Mouse (Mus musculus): ENCODE results near the gene Vmn1r185. TPM values are rescaled to one million over a fixed set of nuclear protein-coding genes. Genes with fewer than 3 reads are reported as not detected.
"Not testable (repeated sequence)": the region's sequence is repeated elsewhere in the genome, so short reads cannot be mapped to it uniquely, and the experiment has no call there.

The Vmn1r185 gene
- not detected in 2 replicates for total RNA-seq (2014; rRNA removed)
- not detected in 2 replicates for polyA plus RNA-seq (2015; fragmentation: Nextera tagmentation; extraction: Ambion mirVana)

GRCm38 (mm10) chr7:26618364-26618763 is at the start of gene Vmn1r185:
Gene Vmn1r185 (minus strand): TSS chr7:26618464.
- ATAC-seq (ENCODE audit: low FRiP score); H3K27me3 ChIP-seq (ENCODE audit: insufficient read depth, low read length); H3K9me3 ChIP-seq (ENCODE audit: low read length); H3K9ac ChIP-seq (replicated peaks; ENCODE audit: low read length, poor library complexity, severe bottlenecking); H3K27ac ChIP-seq (ENCODE audit: low read depth, low read length); H3K4me3 ChIP-seq (ENCODE audit: low read depth, low read length); H3K4me2 ChIP-seq (ENCODE audit: low read depth, low read length, poor library complexity, severe bottlenecking); H3K36me3 ChIP-seq (ENCODE audit: insufficient read depth, low read length); DNase-seq (ENCODE audit: low spot score); H3K4me1 ChIP-seq (ENCODE audit: insufficient read depth, low read length): not testable (repeated sequence)
- 65% methylated on average over 1 of the region's 1 CpGs for WGBS

DNA sequence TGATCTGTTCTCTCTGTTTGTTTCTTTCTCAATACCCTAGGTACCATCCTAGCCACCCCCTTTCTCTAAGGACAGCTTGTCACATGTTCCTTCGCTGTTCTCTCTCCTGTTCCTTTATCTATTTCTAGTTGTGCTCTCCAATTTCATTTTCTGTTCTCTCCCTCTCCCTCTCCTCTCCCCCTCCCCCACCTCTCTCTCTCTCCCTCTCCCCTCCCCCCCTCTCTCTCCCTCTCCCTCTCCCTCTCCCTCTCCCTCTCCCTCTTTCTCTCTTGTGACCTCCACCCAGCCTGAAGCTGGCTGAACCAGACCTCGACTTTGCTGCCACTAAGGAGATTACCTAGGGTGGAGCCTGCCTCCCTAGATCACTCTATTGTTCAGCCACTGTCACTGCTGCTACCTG is 49.2 kb upstream of the Vmn1r185 start:
- DNase-seq (ENCODE audit: low spot score); H3K36me3 ChIP-seq (ENCODE audit: insufficient read depth, low read length); ATAC-seq (ENCODE audit: low FRiP score); H3K4me2 ChIP-seq (ENCODE audit: low read depth, low read length, poor library complexity, severe bottlenecking); H3K9me3 ChIP-seq (ENCODE audit: low read length); H3K4me1 ChIP-seq (ENCODE audit: insufficient read depth, low read length); H3K27ac ChIP-seq (ENCODE audit: low read depth, low read length); H3K4me3 ChIP-seq (ENCODE audit: low read depth, low read length); H3K9ac ChIP-seq (replicated peaks; ENCODE audit: low read length, poor library complexity, severe bottlenecking); H3K27me3 ChIP-seq (ENCODE audit: insufficient read depth, low read length): not testable (repeated sequence)
- 17% methylated on average over 2 of the region's 2 CpGs for WGBS

DNA sequence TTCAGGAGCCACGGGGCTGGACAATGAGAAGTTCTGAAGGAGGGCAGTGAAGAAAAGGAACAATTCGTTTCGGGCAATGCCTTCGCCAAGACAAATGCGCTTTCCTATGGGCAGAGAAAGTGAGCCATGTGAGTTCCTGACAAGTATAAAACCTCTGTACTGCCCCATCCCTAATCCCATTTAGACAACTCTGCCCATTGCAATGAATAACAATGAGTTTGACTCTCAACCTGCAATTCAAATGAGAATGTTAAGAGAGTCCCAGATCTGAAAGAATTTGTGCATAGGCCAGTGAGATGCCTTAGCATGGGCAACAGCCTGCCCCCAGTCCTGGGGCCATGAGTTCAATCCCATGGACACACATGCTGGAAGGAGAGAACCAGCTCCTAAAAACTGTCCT is 47.7 kb upstream of the Vmn1r185 start:
- H3K27ac ChIP-seq (ENCODE audit: low read depth, low read length): no peak overlapping the region
- H3K9ac ChIP-seq (replicated peaks; ENCODE audit: low read length, poor library complexity, severe bottlenecking): no peak overlapping the region
- TF ChIP-seq CTCF (IDR thresholded peaks at IDR 0.05): no peak
- WGBS: 48% methylated on average over 5 of the region's 5 CpGs
- no peak overlapping the region for H3K4me3 ChIP-seq (ENCODE audit: low read depth, low read length)
- no peaks in the 10 kb centered on the region for H3K36me3 ChIP-seq (ENCODE audit: insufficient read depth, low read length)
- no peaks in the 10 kb centered on the region for H3K4me1 ChIP-seq (ENCODE audit: insufficient read depth, low read length)
- DNase-seq (ENCODE audit: low spot score): no peak
- no peak for ATAC-seq (ENCODE audit: low FRiP score)
- no peaks in the 10 kb centered on the region for H3K27me3 ChIP-seq (ENCODE audit: insufficient read depth, low read length)
- peaks cover 4% of the 10 kb centered on the region; the same call in 1 of the 2 replicates for H3K9me3 ChIP-seq (ENCODE audit: low read length)
- H3K4me2 ChIP-seq (ENCODE audit: low read depth, low read length, poor library complexity, severe bottlenecking): no peak overlapping the region

DNA sequence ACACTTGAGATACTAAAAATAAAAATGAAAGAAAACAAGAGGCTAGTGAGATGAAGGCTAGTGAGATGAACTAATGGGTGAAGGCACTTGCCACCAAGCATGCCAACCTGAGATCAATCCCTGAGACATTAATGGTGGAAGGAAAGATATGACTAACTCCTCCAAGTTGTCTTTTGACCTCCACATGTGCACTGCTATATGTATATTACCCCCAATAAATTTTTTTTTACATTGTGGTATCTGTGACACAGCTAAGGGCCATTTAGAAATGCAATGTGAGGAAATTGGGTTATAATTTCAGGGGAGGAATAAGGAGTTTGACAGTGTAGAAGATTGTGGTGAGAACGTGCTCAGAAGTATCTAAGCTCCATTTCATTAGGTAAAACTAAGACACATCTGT is 28.5 kb downstream of the Vmn1r185 start:
- no peaks in the 10 kb centered on the region for H3K27me3 ChIP-seq (ENCODE audit: insufficient read depth, low read length)
- no peak overlapping the region for H3K4me2 ChIP-seq (ENCODE audit: low read depth, low read length, poor library complexity, severe bottlenecking)
- no peaks in the 10 kb centered on the region for H3K4me1 ChIP-seq (ENCODE audit: insufficient read depth, low read length)
- TF ChIP-seq CTCF (IDR thresholded peaks at IDR 0.05): no peak
- H3K4me3 ChIP-seq (ENCODE audit: low read depth, low read length): no peak overlapping the region
- no peak for ATAC-seq (ENCODE audit: low FRiP score)
- no peaks in the 10 kb centered on the region for H3K9me3 ChIP-seq (ENCODE audit: low read length)
- no peak overlapping the region for H3K9ac ChIP-seq (replicated peaks; ENCODE audit: low read length, poor library complexity, severe bottlenecking)
- H3K36me3 ChIP-seq (ENCODE audit: insufficient read depth, low read length): no peaks in the 10 kb centered on the region
- WGBS: 81% methylated on average over 1 of the region's 1 CpGs
- no peak for DNase-seq (ENCODE audit: low spot score)
- no peak overlapping the region for H3K27ac ChIP-seq (ENCODE audit: low read depth, low read length)

DNA sequence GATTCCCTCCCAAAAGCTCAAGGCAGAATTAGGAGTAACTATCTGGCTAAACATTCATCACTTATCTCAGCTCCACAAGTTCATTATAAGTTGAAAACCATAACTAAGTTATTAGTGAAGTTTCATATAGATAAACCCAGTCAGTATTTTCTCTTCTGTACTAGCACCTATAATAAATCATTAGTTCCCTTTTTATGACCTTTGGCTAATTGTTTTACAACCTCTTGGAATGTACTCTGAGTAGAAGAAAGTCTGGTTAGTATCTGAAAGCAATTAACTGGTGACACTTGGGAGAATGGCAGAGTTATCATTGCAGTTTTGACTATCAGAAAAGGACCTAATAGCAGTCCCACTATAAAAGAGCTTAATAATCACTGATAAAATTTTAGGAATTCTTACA is 29.2 kb downstream of the Vmn1r185 start:
- H3K4me1 ChIP-seq (ENCODE audit: insufficient read depth, low read length): no peaks in the 10 kb centered on the region
- no peak overlapping the region for H3K4me3 ChIP-seq (ENCODE audit: low read depth, low read length)
- H3K36me3 ChIP-seq (ENCODE audit: insufficient read depth, low read length): no peaks in the 10 kb centered on the region
- no peak overlapping the region for H3K9ac ChIP-seq (replicated peaks; ENCODE audit: low read length, poor library complexity, severe bottlenecking)
- no peak for ATAC-seq (ENCODE audit: low FRiP score)
- H3K27me3 ChIP-seq (ENCODE audit: insufficient read depth, low read length): no peaks in the 10 kb centered on the region
- H3K4me2 ChIP-seq (ENCODE audit: low read depth, low read length, poor library complexity, severe bottlenecking): no peak overlapping the region
- no peak for TF ChIP-seq CTCF (IDR thresholded peaks at IDR 0.05)
- no peaks in the 10 kb centered on the region for H3K9me3 ChIP-seq (ENCODE audit: low read length)
- DNase-seq (ENCODE audit: low spot score): no peak
- H3K27ac ChIP-seq (ENCODE audit: low read depth, low read length): no peak overlapping the region

Other genes starting within 250 kb of the Vmn1r185 start
- not detected in 2 replicates for gene Nlrp9c, start 214.8 kb downstream of the Vmn1r185 start, total RNA-seq (2014; rRNA removed)
- not detected in 2 replicates for gene Nlrp9c, start 214.8 kb downstream of the Vmn1r185 start, polyA plus RNA-seq (2015; fragmentation: Nextera tagmentation; extraction: Ambion mirVana)
- gene Nlrp4a, start 183.4 kb downstream of the Vmn1r185 start, total RNA-seq (2014; rRNA removed): not detected in 2 replicates
- gene Nlrp4a, start 183.4 kb downstream of the Vmn1r185 start, polyA plus RNA-seq (2015; fragmentation: Nextera tagmentation; extraction: Ambion mirVana): not detected in 2 replicates
- not detected in 2 replicates for gene Nlrp9a, start 83.4 kb downstream of the Vmn1r185 start, total RNA-seq (2014; rRNA removed)
- gene Nlrp9a, start 83.4 kb downstream of the Vmn1r185 start, polyA plus RNA-seq (2015; fragmentation: Nextera tagmentation; extraction: Ambion mirVana): not detected in 2 replicates
- gene Cyp2b23, start 68.0 kb upstream of the Vmn1r185 start, total RNA-seq (2014; rRNA removed): not detected in 2 replicates
- not detected in 2 replicates for gene Cyp2b23, start 68.0 kb upstream of the Vmn1r185 start, polyA plus RNA-seq (2015; fragmentation: Nextera tagmentation; extraction: Ambion mirVana)
- 1.3 TPM in 1 of 2 replicates, not detected in the other for gene Cyp2b19, start 138.7 kb upstream of the Vmn1r185 start, total RNA-seq (2014; rRNA removed)
- 0.64 and 0.67 TPM in 2 replicates for gene Cyp2b19, start 138.7 kb upstream of the Vmn1r185 start, polyA plus RNA-seq (2015; fragmentation: Nextera tagmentation; extraction: Ambion mirVana)
- gene Cyp2g1, start 190.4 kb upstream of the Vmn1r185 start, total RNA-seq (2014; rRNA removed): 0.16 TPM in 1 of 2 replicates, not detected in the other
- 0.12 TPM in 1 of 2 replicates, not detected in the other for gene Cyp2g1, start 190.4 kb upstream of the Vmn1r185 start, polyA plus RNA-seq (2015; fragmentation: Nextera tagmentation; extraction: Ambion mirVana)
- gene Cyp2a5, start 216.8 kb upstream of the Vmn1r185 start, total RNA-seq (2014; rRNA removed): 5.7 and 13.5 TPM in 2 replicates
- gene Cyp2a5, start 216.8 kb upstream of the Vmn1r185 start, polyA plus RNA-seq (2015; fragmentation: Nextera tagmentation; extraction: Ambion mirVana): 0.54 and 1.4 TPM in 2 replicates